Mouse (Mus musculus): ENCODE measurements around the gene Cped1. TPM values are rescaled to one million over a fixed set of nuclear protein-coding genes. Genes with fewer than 3 reads are reported as not detected.
"Not testable (repeated sequence)": the region's sequence is repeated elsewhere in the genome, so short reads cannot be mapped to it uniquely, and the experiment has no call there.

Cped1 gene
- polyA plus RNA-seq, 1 experiment from 2014 or later = 42.0 TPM

GRCm38 (mm10) chr6:22122080-22122479, 136.4 kb downstream of the Cped1 start:
- ATAC-seq (ENCODE audit: insufficient read depth) = no peak; the same call in 1 of the 2 replicates
- Histone ChIP-seq H3K27me3 (ENCODE audit: insufficient read depth, low read length) (no peaks in the 10 kb centered on the region), H3K4me1 (ENCODE audit: insufficient read depth) (no peaks in the 10 kb centered on the region), H3K36me3 (ENCODE audit: insufficient read depth) (0 out of 2 replicates have a peak, but pooled peaks cover 4% of the 10 kb centered on the region), H3K9ac (no peak overlapping the region), H3K9me3 (ENCODE audit: low read depth, low read length) (no peaks in the 10 kb centered on the region), H3K4me2 (no peak overlapping the region), H3K4me3 (ENCODE audit: low read depth, low read length) (no peak overlapping the region), H3K27ac (ENCODE audit: low read depth) (no peak overlapping the region)
- 36% methylated on average over 12 of the region's 12 CpGs for WGBS
- peak; percentile 87 for DNase-seq
- TF ChIP-seq CTCF (IDR thresholded peaks at IDR 0.05; ENCODE audit: low read depth) = peak; percentile 73

GRCm38 (mm10) chr6:22122693-22123092, 137.0 kb downstream of the Cped1 start:
- H3K27me3 ChIP-seq (ENCODE audit: insufficient read depth, low read length) = no peaks in the 10 kb centered on the region
- H3K9me3 ChIP-seq (ENCODE audit: low read depth, low read length) = no peaks in the 10 kb centered on the region
- DNase-seq (no peak), ATAC-seq (ENCODE audit: insufficient read depth) (no peak)
- no peak for TF ChIP-seq CTCF (IDR thresholded peaks at IDR 0.05; ENCODE audit: low read depth)
- H3K4me2 ChIP-seq = no peak overlapping the region
- no peak overlapping the region for H3K4me3 ChIP-seq (ENCODE audit: low read depth, low read length)
- H3K9ac ChIP-seq = no peak overlapping the region
- no peak overlapping the region for H3K27ac ChIP-seq (ENCODE audit: low read depth)
- no peaks in the 10 kb centered on the region for H3K4me1 ChIP-seq (ENCODE audit: insufficient read depth)
- WGBS = 83% methylated on average over 1 of the region's 1 CpGs
- H3K36me3 ChIP-seq (ENCODE audit: insufficient read depth) = 0 out of 2 replicates have a peak, but pooled peaks cover 4% of the 10 kb centered on the region

DNA sequence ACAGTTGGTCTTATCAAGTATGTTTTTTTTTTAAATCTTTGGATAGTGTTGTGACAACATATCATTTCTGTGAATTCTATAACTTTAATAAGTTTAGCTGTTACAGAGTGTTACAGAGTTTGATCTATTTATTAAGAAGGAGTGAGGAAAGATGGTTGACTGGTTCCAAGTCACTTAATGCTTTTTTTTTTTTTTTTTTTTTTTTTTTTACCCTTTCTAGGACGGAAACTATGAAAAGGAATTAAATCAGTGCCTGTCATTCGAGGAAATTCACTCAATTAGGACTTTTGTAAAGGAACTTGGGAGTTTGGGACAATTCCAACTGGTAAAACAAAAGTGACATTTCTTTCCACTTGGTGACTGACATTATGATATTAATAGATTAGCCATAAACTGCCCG, 137.6 kb downstream of the Cped1 start:
- H3K27ac ChIP-seq (ENCODE audit: low read depth) = no peak overlapping the region
- WGBS = 51% methylated on average over 3 of the region's 3 CpGs
- no peak overlapping the region for H3K4me3 ChIP-seq (ENCODE audit: low read depth, low read length)
- H3K4me1 ChIP-seq (ENCODE audit: insufficient read depth) = no peaks in the 10 kb centered on the region
- TF ChIP-seq CTCF (IDR thresholded peaks at IDR 0.05; ENCODE audit: low read depth) = no peak
- no peaks in the 10 kb centered on the region for H3K27me3 ChIP-seq (ENCODE audit: insufficient read depth, low read length)
- 0 out of 2 replicates have a peak, but pooled peaks cover 4% of the 10 kb centered on the region for H3K36me3 ChIP-seq (ENCODE audit: insufficient read depth)
- no peaks in the 10 kb centered on the region for H3K9me3 ChIP-seq (ENCODE audit: low read depth, low read length)
- no peak overlapping the region for H3K9ac ChIP-seq
- no peak for DNase-seq
- H3K4me2 ChIP-seq = no peak overlapping the region
- no peak for ATAC-seq (ENCODE audit: insufficient read depth)

GRCm38 (mm10) chr6:22124575-22125330, 139.0 kb downstream of the Cped1 start:
- H3K4me3 ChIP-seq (ENCODE audit: low read depth, low read length); H3K9me3 ChIP-seq (ENCODE audit: low read depth, low read length); H3K4me2 ChIP-seq; H3K4me1 ChIP-seq (ENCODE audit: insufficient read depth); H3K9ac ChIP-seq; H3K36me3 ChIP-seq (ENCODE audit: insufficient read depth); H3K27ac ChIP-seq (ENCODE audit: low read depth); H3K27me3 ChIP-seq (ENCODE audit: insufficient read depth, low read length); ATAC-seq (ENCODE audit: insufficient read depth); DNase-seq: not testable (repeated sequence)
- 73% methylated on average over 24 of the region's 31 CpGs for WGBS

DNA sequence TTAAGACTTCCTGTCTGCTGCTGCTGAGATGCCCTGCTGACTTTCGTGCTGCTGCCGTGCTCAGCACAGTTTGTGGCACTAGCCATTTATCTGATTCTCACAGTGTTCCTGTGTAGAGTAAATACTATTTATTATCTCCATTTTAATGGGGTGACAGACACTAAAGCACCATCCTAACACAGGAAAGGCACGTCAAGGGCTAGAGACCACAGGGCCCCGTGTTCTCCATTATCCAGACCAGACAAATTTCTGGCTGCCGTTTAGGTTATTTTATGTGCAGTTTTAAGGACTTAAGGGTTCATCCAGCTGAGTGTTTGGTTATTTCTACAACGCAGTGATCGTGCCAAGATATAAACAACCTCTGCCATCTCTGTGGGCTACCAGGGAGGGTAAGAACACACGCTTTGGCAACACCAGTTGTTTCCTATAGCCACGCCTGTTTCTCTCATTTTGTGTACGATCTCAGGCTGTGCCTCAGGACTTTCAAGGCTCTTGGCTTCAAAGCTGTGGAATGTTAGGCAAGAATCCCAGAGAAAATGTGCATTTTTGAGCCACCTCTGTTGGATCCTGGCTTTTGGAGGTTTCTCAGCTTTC, 149.4 kb downstream of the Cped1 start:
- DNase-seq = peak; percentile 56
- 32% methylated on average over 10 of the region's 10 CpGs for WGBS
- no peak for TF ChIP-seq CTCF (IDR thresholded peaks at IDR 0.05; ENCODE audit: low read depth)
- no peak overlapping the region for H3K9ac ChIP-seq
- H3K27ac ChIP-seq (ENCODE audit: low read depth) = peak overlapping the region; percentile 28; the same call in 1 of the 2 replicates
- no peak overlapping the region for H3K4me2 ChIP-seq
- ATAC-seq (ENCODE audit: insufficient read depth) = peak; percentile 76
- 0 out of 2 replicates have a peak, but pooled peaks cover 3% of the 10 kb centered on the region for H3K36me3 ChIP-seq (ENCODE audit: insufficient read depth)
- H3K27me3 ChIP-seq (ENCODE audit: insufficient read depth, low read length) = no peaks in the 10 kb centered on the region
- H3K9me3 ChIP-seq (ENCODE audit: low read depth, low read length) = no peaks in the 10 kb centered on the region
- H3K4me3 ChIP-seq (ENCODE audit: low read depth, low read length) = no peak overlapping the region
- no peaks in the 10 kb centered on the region for H3K4me1 ChIP-seq (ENCODE audit: insufficient read depth)

DNA sequence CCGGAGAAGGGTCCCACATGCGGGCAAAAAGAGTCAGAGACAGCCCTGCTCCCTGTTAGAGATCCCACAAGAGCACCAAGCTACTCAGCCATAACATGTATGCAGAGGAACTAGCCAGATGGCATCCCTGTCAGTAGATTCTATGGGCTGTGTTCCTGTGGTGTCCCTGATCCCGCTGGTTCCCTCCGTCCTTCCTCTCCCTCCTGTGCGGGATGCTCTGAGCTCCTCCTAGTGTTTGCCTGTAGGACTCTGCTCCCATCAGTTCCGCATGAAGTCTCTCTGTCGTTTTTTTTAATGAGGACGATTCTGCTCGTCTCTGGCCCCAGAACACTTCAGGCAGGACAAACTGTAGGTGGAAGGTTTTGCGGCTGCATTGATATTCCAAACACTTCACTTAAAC, 151.1 kb downstream of the Cped1 start:
- 56% methylated on average over 10 of the region's 10 CpGs for WGBS
- ATAC-seq (ENCODE audit: insufficient read depth) = no peak
- H3K27ac ChIP-seq (ENCODE audit: low read depth) = no peak overlapping the region
- no peak overlapping the region for H3K4me3 ChIP-seq (ENCODE audit: low read depth, low read length)
- no peaks in the 10 kb centered on the region for H3K9me3 ChIP-seq (ENCODE audit: low read depth, low read length)
- H3K27me3 ChIP-seq (ENCODE audit: insufficient read depth, low read length) = no peaks in the 10 kb centered on the region
- H3K36me3 ChIP-seq (ENCODE audit: insufficient read depth) = 0 out of 2 replicates have a peak, but pooled peaks cover 3% of the 10 kb centered on the region
- H3K9ac ChIP-seq = no peak overlapping the region
- no peaks in the 10 kb centered on the region for H3K4me1 ChIP-seq (ENCODE audit: insufficient read depth)
- DNase-seq = no peak
- H3K4me2 ChIP-seq = no peak overlapping the region
- no peak for TF ChIP-seq CTCF (IDR thresholded peaks at IDR 0.05; ENCODE audit: low read depth)

GRCm38 (mm10) chr6:22140786-22141185, 155.1 kb downstream of the Cped1 start:
- Histone ChIP-seq H3K4me3 (ENCODE audit: low read depth, low read length) (no peak overlapping the region), H3K4me2 (no peak overlapping the region), H3K9me3 (ENCODE audit: low read depth, low read length) (no peaks in the 10 kb centered on the region), H3K9ac (no peak overlapping the region), H3K4me1 (ENCODE audit: insufficient read depth) (no peaks in the 10 kb centered on the region), H3K27ac (ENCODE audit: low read depth) (no peak overlapping the region), H3K27me3 (ENCODE audit: insufficient read depth, low read length) (no peaks in the 10 kb centered on the region), H3K36me3 (ENCODE audit: insufficient read depth) (peaks cover 6% of the 10 kb centered on the region; the same call in 1 of the 2 replicates)
- TF ChIP-seq CTCF (IDR thresholded peaks at IDR 0.05; ENCODE audit: low read depth) = no peak
- ATAC-seq (ENCODE audit: insufficient read depth) (no peak), DNase-seq (no peak)
- 59% methylated on average over 8 of the region's 8 CpGs for WGBS
